Mouse (Mus musculus): ENCODE data around the gene Ifnab.

The Ifnab gene

DNA sequence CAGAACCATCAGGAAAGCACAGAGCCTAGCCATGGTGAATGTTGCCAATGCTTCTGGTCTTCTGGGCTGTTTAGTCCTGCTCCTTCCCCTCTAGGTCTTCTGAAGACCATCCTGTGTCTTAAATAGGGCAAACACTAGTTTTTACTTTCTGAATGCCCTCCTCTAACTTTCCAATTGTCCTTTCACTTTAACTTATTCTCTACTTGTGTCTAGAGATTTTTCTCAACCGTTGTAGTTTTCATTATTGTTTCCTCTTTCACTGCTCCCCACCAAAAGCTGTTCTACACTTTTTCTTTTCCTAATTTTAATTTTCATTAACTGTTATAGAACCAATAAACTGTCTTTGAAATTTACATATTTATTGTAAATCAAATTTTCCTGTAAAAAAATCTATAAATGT lies 14.3 kb downstream of the Ifnab start, which contains the start of gene Ifna16:
Ifna16 (minus strand) TSS at position 101 of the 400 bp plus-strand sequence.
- no peak for DNase-seq (ENCODE audit: low spot score)

DNA sequence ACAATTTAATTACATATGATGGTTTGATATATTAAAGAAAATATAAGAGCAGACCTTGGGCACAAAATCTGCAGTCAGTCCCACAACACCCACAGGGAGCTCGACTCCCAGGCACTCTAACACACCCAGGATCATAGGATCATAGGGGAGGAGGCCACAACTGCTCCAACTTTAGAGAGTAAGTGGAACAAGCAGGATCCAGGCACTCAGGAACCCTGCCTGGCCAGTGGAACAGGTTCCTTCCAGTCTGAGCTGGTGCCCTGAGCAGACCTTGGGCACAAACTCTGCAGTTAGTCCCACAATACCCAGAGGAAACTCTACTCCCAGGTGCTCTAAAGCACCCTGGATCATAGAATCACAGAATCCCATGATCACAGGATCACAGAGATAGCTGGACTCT lies 35.7 kb downstream of the Ifnab start:
- DNase-seq (ENCODE audit: low spot score), result no peak

DNA sequence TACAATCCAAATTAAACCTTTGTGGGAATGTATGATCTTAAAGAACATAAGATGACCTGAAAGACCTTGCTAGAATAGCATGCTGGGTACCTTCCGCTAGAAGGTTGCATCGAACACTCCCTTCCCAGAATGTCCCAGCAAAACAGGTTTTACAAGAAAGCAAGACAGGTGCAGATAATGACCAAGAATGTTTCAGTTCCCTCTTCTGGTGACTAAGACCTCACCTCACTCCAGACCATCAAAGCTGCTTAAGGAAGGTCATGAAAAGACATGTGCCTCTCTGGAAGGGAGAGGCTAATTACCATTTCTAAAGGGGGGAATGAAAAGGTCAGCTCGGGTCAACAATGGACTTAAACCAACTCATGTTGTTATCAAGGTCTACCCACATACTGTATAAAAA lies 37.5 kb downstream of the Ifnab start:
- no peak for DNase-seq (ENCODE audit: low spot score)

DNA sequence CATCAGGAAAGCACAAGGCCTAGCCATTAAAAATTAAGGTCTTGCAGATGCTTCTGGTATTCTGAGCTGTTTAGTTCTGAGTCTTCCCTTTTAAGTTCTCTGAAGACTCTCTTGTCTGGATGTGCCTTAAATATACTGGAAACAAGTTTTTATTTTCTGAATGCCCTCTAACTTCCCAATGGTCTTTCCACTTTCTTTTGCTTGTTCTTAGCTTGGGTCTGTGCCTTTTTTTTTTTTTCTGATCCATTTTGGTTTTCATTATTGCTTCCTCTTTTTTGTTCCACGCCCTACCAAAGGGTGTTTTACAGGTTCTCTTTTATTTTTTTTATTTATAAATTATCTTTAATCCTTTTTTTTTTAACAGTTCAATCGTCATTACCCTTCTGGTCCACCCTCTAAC lies 46.8 kb downstream of the Ifnab start, which contains the start of gene Ifna13:
Ifna13 (minus strand) TSS at position 101 of the 400 bp plus-strand sequence.
- no peak for DNase-seq (ENCODE audit: low spot score)

GRCm38 (mm10) chr4:88642526-88642925 lies 48.6 kb downstream of the Ifnab start:
- DNase-seq (ENCODE audit: low spot score), result no peak

GRCm38 (mm10) chr4:88641077-88641831 lies 49.9 kb downstream of the Ifnab start:
- DNase-seq (ENCODE audit: low spot score), result peak; percentile 65

DNA sequence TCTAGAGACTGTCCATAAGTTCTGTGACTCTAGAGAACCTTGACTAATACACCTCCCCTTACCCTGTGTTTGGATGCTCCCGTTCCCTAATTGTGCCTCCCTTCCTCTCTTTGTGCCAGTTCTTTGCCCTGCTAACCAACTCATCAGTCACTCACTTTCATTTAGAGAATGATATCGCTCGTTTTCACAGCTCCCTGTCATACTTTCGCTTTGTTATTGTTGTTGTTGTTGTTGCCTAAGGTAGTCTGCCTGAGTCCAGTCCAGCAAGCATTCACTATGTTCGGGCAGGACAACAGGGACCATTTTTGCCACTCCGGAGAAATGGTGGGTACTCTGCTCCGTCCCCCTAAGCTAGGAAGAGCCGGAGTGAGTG lies 50.5 kb downstream of the Ifnab start:
- no peak for DNase-seq (ENCODE audit: low spot score)
